Mouse (Mus musculus): ENCODE measurements around the gene Oosp2. TPM values are rescaled to one million over a fixed set of nuclear protein-coding genes. Genes with fewer than 3 reads are reported as not detected.

The Oosp2 gene
- total RNA-seq (2014; rRNA removed) (not detected in 2 replicates), polyA plus RNA-seq (2015; fragmentation: Nextera tagmentation; extraction: Ambion mirVana) (not detected in 2 replicates)

DNA sequence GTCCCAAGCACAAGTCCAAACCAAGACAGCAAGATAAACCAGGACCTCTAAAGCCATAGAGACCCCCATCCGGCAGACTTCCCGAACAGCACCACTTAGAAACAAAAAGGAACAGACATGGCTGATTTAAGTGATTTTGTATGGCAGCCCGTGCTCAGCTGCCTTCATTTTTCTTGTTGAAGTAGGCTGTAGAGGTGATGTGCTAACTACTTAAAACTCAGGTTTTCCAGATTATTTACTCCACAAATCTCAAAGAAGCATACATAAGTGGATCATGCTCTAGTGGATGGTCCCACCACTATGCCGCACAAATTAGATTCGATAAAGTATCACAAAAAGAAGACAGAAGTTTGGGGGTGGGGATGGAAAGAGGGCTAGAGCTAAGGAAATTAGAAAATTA lies at the start of gene Oosp2:
Gene Oosp2, minus strand, starts transcription at position 101 of the 400 bp plus-strand sequence.
- H3K27ac ChIP-seq = no peak within 1 kb of the TSS
- H3K4me2 ChIP-seq (ENCODE audit: low read depth, low read length) = no peak within 1 kb of the TSS
- H3K9me3 ChIP-seq (ENCODE audit: low read length) = no peaks in the 10 kb centered on the region
- no peaks in the 10 kb centered on the region for H3K4me1 ChIP-seq (ENCODE audit: insufficient read depth, low read length)
- WGBS = 94% methylated on average over 5 of the region's 5 CpGs
- no peaks in the 10 kb centered on the region for H3K27me3 ChIP-seq (ENCODE audit: insufficient read depth, low read length)
- H3K9ac ChIP-seq (replicated peaks; ENCODE audit: low read length) = no peak within 1 kb of the TSS
- no peak for TF ChIP-seq CTCF (IDR thresholded peaks at IDR 0.05; ENCODE audit: low read depth)
- no peak for ATAC-seq
- H3K36me3 ChIP-seq (ENCODE audit: insufficient read depth, low read length) = no peaks in the 10 kb centered on the region
- no peak for DNase-seq (ENCODE audit: low spot score)
- H3K4me3 ChIP-seq (ENCODE audit: low read length) = no peak within 1 kb of the TSS

- Histone ChIP-seq H3K4me3 (ENCODE audit: low read length) (no peak overlapping the region), H3K4me1 (ENCODE audit: insufficient read depth, low read length) (no peaks in the 10 kb centered on the region), H3K27me3 (ENCODE audit: insufficient read depth, low read length) (no peaks in the 10 kb centered on the region), H3K36me3 (ENCODE audit: insufficient read depth, low read length) (no peaks in the 10 kb centered on the region), H3K27ac (no peak overlapping the region), H3K9me3 (ENCODE audit: low read length) (no peaks in the 10 kb centered on the region), H3K9ac (replicated peaks; ENCODE audit: low read length) (no peak overlapping the region), H3K4me2 (ENCODE audit: low read depth, low read length) (no peak overlapping the region)
- no peak for TF ChIP-seq CTCF (IDR thresholded peaks at IDR 0.05; ENCODE audit: low read depth)
- 94% methylated on average over 6 of the region's 6 CpGs for WGBS
- DNase-seq (ENCODE audit: low spot score) = no peak
- ATAC-seq = no peak
Observed at GRCm38 (mm10) chr19:11698342-11698741, 38.0 kb upstream of the Oosp2 start.

GRCm38 (mm10) chr19:11696755-11697154 lies 36.4 kb upstream of the Oosp2 start, which contains the start of gene Oosp3:
Oosp3 (plus strand) TSS chr19:11697055.
- TF ChIP-seq CTCF (IDR thresholded peaks at IDR 0.05; ENCODE audit: low read depth) = no peak
- Histone ChIP-seq H3K36me3 (ENCODE audit: insufficient read depth, low read length) (no peaks in the 10 kb centered on the region), H3K9me3 (ENCODE audit: low read length) (no peaks in the 10 kb centered on the region), H3K4me1 (ENCODE audit: insufficient read depth, low read length) (no peaks in the 10 kb centered on the region), H3K4me3 (ENCODE audit: low read length) (no peak within 1 kb of the TSS), H3K4me2 (ENCODE audit: low read depth, low read length) (no peak within 1 kb of the TSS), H3K9ac (replicated peaks; ENCODE audit: low read length) (no peak within 1 kb of the TSS), H3K27ac (no peak within 1 kb of the TSS), H3K27me3 (ENCODE audit: insufficient read depth, low read length) (no peaks in the 10 kb centered on the region)
- ATAC-seq (no peak), DNase-seq (ENCODE audit: low spot score) (no peak)
- 84% methylated on average over 2 of the region's 2 CpGs for WGBS

DNA sequence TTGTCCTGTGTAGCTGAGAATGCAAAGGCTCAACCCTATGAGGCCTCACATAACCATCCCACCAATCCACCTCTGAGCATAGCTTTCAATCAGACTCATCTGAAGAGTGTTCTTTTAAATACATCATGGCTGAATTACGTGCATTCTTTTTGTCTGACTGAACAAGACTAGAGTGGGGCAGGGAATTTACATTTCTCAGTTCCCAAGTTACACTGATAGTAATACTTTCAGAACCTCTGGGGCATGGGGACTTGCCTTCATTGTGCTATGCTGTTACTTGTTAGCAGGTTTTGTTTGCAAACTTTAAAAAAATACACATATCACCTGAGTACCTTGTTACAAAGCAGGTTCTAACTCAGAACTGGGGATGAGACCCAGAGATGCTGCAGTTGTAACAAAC lies 31.1 kb upstream of the Oosp2 start:
- H3K4me2 ChIP-seq (ENCODE audit: low read depth, low read length) = no peak overlapping the region
- no peak for ATAC-seq
- 57% methylated on average over 1 of the region's 1 CpGs for WGBS

GRCm38 (mm10) chr19:11690839-11691238 lies 30.5 kb upstream of the Oosp2 start, which contains the start of gene Oosp1:
Oosp1 (minus strand) TSS chr19:11691150.
- 75% methylated on average over 5 of the region's 5 CpGs for WGBS
- Histone ChIP-seq H3K4me2 (ENCODE audit: low read depth, low read length) (no peak within 1 kb of the TSS), H3K36me3 (ENCODE audit: insufficient read depth, low read length) (no peaks in the 10 kb centered on the region), H3K9ac (replicated peaks; ENCODE audit: low read length) (no peak within 1 kb of the TSS), H3K27me3 (ENCODE audit: insufficient read depth, low read length) (no peaks in the 10 kb centered on the region), H3K4me1 (ENCODE audit: insufficient read depth, low read length) (no peaks in the 10 kb centered on the region), H3K27ac (no peak within 1 kb of the TSS), H3K4me3 (ENCODE audit: low read length) (no peak within 1 kb of the TSS), H3K9me3 (ENCODE audit: low read length) (no peaks in the 10 kb centered on the region)
- no peak for TF ChIP-seq CTCF (IDR thresholded peaks at IDR 0.05; ENCODE audit: low read depth)
- ATAC-seq (no peak), DNase-seq (ENCODE audit: low spot score) (no peak)

More for the DNA sequence above, 31.1 kb upstream of the Oosp2 start:
- Histone ChIP-seq H3K9me3 (ENCODE audit: low read length) (no peaks in the 10 kb centered on the region), H3K36me3 (ENCODE audit: insufficient read depth, low read length) (no peaks in the 10 kb centered on the region), H3K4me3 (ENCODE audit: low read length) (no peak overlapping the region), H3K27ac (no peak overlapping the region), H3K27me3 (ENCODE audit: insufficient read depth, low read length) (no peaks in the 10 kb centered on the region), H3K4me1 (ENCODE audit: insufficient read depth, low read length) (no peaks in the 10 kb centered on the region), H3K9ac (replicated peaks; ENCODE audit: low read length) (no peak overlapping the region)
- TF ChIP-seq CTCF (IDR thresholded peaks at IDR 0.05; ENCODE audit: low read depth) = no peak
- no peak for DNase-seq (ENCODE audit: low spot score)

DNA sequence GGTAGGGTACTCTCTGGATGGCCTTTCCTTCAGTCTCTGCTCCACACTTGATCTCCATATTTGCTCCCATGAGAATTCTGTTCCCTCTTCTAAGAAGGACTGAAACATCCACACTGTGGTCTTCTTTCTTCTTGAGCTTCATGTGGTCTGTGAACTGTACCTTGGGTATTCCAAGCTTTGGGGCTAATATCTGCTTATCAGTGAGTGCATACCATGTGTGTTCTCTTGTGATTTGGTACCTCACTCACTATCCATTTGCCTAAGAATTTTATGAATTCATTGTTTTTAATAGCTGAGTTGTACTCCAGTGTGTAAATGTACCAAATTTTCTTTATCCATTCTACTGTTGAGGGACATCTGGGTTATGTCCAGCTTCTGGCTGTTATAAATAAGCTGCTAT lies 1.2 kb upstream of the Oosp2 start:
- H3K4me2 ChIP-seq (ENCODE audit: low read depth, low read length) = no peak overlapping the region
- H3K36me3 ChIP-seq (ENCODE audit: insufficient read depth, low read length) = no peaks in the 10 kb centered on the region
- H3K9me3 ChIP-seq (ENCODE audit: low read length) = no peaks in the 10 kb centered on the region
- H3K4me3 ChIP-seq (ENCODE audit: low read length) = no peak overlapping the region
- no peaks in the 10 kb centered on the region for H3K4me1 ChIP-seq (ENCODE audit: insufficient read depth, low read length)
- no peak for DNase-seq (ENCODE audit: low spot score)
- no peak for TF ChIP-seq CTCF (IDR thresholded peaks at IDR 0.05; ENCODE audit: low read depth)
- H3K9ac ChIP-seq (replicated peaks; ENCODE audit: low read length) = no peak overlapping the region
- no peaks in the 10 kb centered on the region for H3K27me3 ChIP-seq (ENCODE audit: insufficient read depth, low read length)
- H3K27ac ChIP-seq = no peak overlapping the region
- no peak for ATAC-seq

DNA sequence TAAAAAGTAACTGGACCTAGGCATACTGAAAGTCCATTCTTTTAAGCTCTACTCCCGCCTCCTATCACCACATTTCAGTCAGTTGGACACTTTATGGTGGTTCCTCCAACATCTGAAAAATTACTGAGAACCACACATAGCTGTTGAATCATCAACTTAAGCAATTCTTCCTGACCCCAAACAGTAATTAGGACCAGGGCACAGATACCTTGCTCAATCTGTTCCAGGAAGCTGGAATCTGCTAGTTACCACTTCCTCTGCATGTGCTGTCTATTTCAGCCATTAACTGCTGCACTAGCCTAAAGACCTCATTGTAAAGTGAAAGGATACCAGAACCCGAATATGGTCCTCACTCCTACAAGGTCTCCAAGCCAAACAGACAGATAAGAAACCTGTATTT lies 1.2 kb downstream of the Oosp2 start:
- DNase-seq (ENCODE audit: low spot score) (no peak), ATAC-seq (no peak)
- Histone ChIP-seq H3K27me3 (ENCODE audit: insufficient read depth, low read length) (no peaks in the 10 kb centered on the region), H3K4me3 (ENCODE audit: low read length) (no peak overlapping the region), H3K27ac (no peak overlapping the region), H3K4me2 (ENCODE audit: low read depth, low read length) (no peak overlapping the region), H3K9me3 (ENCODE audit: low read length) (no peaks in the 10 kb centered on the region), H3K4me1 (ENCODE audit: insufficient read depth, low read length) (no peaks in the 10 kb centered on the region), H3K9ac (replicated peaks; ENCODE audit: low read length) (no peak overlapping the region), H3K36me3 (ENCODE audit: insufficient read depth, low read length) (no peaks in the 10 kb centered on the region)
- 77% methylated on average over 2 of the region's 2 CpGs for WGBS
- TF ChIP-seq CTCF (IDR thresholded peaks at IDR 0.05; ENCODE audit: low read depth) = no peak

All from hindbrain, postnatal 0 days (tissue).